Mouse (Mus musculus) MEL (cell line): Measurements from ENCODE around the gene Tbc1d13. TPM values are rescaled to one million over a fixed set of nuclear protein-coding genes. Genes with fewer than 3 reads are reported as not detected.
A peak's percentile ranks its signal among the peaks of the same experiment; 100 is the strongest.

ENCODE experiments used
- DNase-seq: peaks from one replicate; pipeline ENCODE4 v3.0.0; 2011; ENCODE audit warnings: low read depth, low spot score
- H3K27ac ChIP-seq: 2 replicates; pipeline ENCODE4 v1.5.1; 2012; ENCODE audit warnings: low read depth, mild to moderate bottlenecking, control low read depth, low read length, moderate library complexity; ENCODE audit not compliant: control insufficient read depth
- H3K27me3 ChIP-seq, 2 experiments: fragments of 150-350 bp in 1 of 2; sonication (generic) in 1 of 2; 2 replicates each; pipeline ENCODE4 v1.6.1; 2012; ENCODE audit warnings: low read length in 2 of 2, mild to moderate bottlenecking in 2 of 2, improper control_type of control experiment in 1 of 2, moderate library complexity in 1 of 2; ENCODE audit not compliant: insufficient read depth in 2 of 2, control insufficient read depth in 1 of 2
- H3K36me3 ChIP-seq, 2 experiments: 2 replicates each; pipeline ENCODE4 v1.6.1; 2012 to 2014; ENCODE audit warnings: low read length in 2 of 2, improper control_type of control experiment in 1 of 2, inconsistent platforms in 1 of 2, mild to moderate bottlenecking in 1 of 2; ENCODE audit not compliant: insufficient read depth in 2 of 2, control insufficient read depth in 1 of 2
- H3K4me1 ChIP-seq, 2 experiments: fragments of 150-350 bp in 1 of 2; sonication (generic) in 1 of 2; 2 replicates each; pipeline ENCODE4 v1.6.1; 2012; ENCODE audit warnings: low read length in 2 of 2, improper control_type of control experiment in 1 of 2, mild to moderate bottlenecking in 1 of 2; ENCODE audit not compliant: insufficient read depth in 2 of 2, control insufficient read depth in 1 of 2
- H3K4me3 ChIP-seq, 2 experiments: fragments of 150-350 bp in 1 of 2; sonication (generic) in 1 of 2; 2 replicates each; pipeline ENCODE4 v1.5.1; 2012; ENCODE audit warnings: low read depth in 2 of 2, low read length in 2 of 2, mild to moderate bottlenecking in 2 of 2, moderate library complexity in 2 of 2, control low read depth in 1 of 2, improper control_type of control experiment in 1 of 2; ENCODE audit not compliant: control insufficient read depth in 1 of 2, insufficient read depth in 1 of 2
- H3K79me2 ChIP-seq: 2 replicates; pipeline ENCODE4 v1.6.1; 2012; ENCODE audit warnings: mild to moderate bottlenecking, low read length, moderate library complexity; ENCODE audit not compliant: control insufficient read depth, poor library complexity, insufficient read depth
- H3K9ac ChIP-seq: 2 replicates; pipeline ENCODE4 v1.6.1; 2012; ENCODE audit warnings: low read depth, mild to moderate bottlenecking, control low read depth, low read length, moderate library complexity; ENCODE audit not compliant: control insufficient read depth, poor library complexity, severe bottlenecking
- H3K9me3 ChIP-seq: fragments of 150-350 bp; sonication (generic); replicated peaks from 2 replicates; pipeline ENCODE4 v1.6.1; 2012; ENCODE audit warnings: mild to moderate bottlenecking, low read length, improper control_type of control experiment, moderate library complexity; ENCODE audit not compliant: insufficient read depth
- BHLHE40 ChIP-seq: IDR thresholded peaks from 2 replicates; pipeline ENCODE4 v1.6.1; 2012; ENCODE audit warnings: low read depth, mild to moderate bottlenecking, inconsistent platforms, low read length, improper control_type of control experiment, borderline replicate concordance
- CHD2 ChIP-seq: IDR thresholded peaks from 2 replicates; pipeline ENCODE4 v1.6.1; 2011; ENCODE audit warnings: low read length, improper control_type of control experiment
- CTCF ChIP-seq, 3 experiments: IDR thresholded peaks in 2 of 3; conservative IDR thresholded peaks in 1 of 3; 2 replicates each; pipeline ENCODE4 v1.5.1; 2011 to 2012; ENCODE audit warnings: low read length in 3 of 3, low read depth in 2 of 3, mild to moderate bottlenecking in 2 of 3, improper control_type of control experiment in 1 of 3, inconsistent platforms in 1 of 3, mixed read lengths in 1 of 3, moderate library complexity in 1 of 3; ENCODE audit not compliant: control insufficient read depth in 1 of 3, insufficient read depth in 1 of 3, poor library complexity in 1 of 3, severe bottlenecking in 1 of 3
- ELF1 ChIP-seq: IDR thresholded peaks from 2 replicates; pipeline ENCODE4 v1.6.1; 2014; ENCODE audit warnings: low read depth, mild to moderate bottlenecking, inconsistent platforms, low read length, improper control_type of control experiment, moderate library complexity
- EP300 ChIP-seq, 2 experiments: IDR thresholded peaks; 2 replicates each; pipeline ENCODE4 v1.6.1; 2011; ENCODE audit warnings: improper control_type of control experiment in 2 of 2, low read length in 2 of 2, low read depth in 1 of 2, mild to moderate bottlenecking in 1 of 2
- ETS1 ChIP-seq: IDR thresholded peaks from 2 replicates; pipeline ENCODE4 v1.6.1; 2012; ENCODE audit warnings: low read depth, mild to moderate bottlenecking, inconsistent platforms, low read length, improper control_type of control experiment, moderate library complexity
- JUND ChIP-seq: IDR thresholded peaks from 2 replicates; pipeline ENCODE4 v1.6.1; 2011; ENCODE audit warnings: low read depth, mild to moderate bottlenecking, improper control_type of control experiment, low read length
- MAX ChIP-seq: IDR thresholded peaks from 2 replicates; pipeline ENCODE4 v1.6.1; 2011; ENCODE audit warnings: low read length, improper control_type of control experiment
- MAZ ChIP-seq: IDR thresholded peaks from 2 replicates; pipeline ENCODE4 v1.6.1; 2012; ENCODE audit warnings: low read depth, mild to moderate bottlenecking, inconsistent platforms, low read length, improper control_type of control experiment
- MXI1 ChIP-seq: IDR thresholded peaks from 2 replicates; pipeline ENCODE4 v1.6.1; 2011; ENCODE audit warnings: mild to moderate bottlenecking, low read depth, low read length, improper control_type of control experiment
- NRF1 ChIP-seq: IDR thresholded peaks from 2 replicates; pipeline ENCODE4 v1.6.1; 2014; ENCODE audit warnings: low read depth, mild to moderate bottlenecking, inconsistent platforms, low read length, improper control_type of control experiment, moderate library complexity; ENCODE audit not compliant: poor library complexity, insufficient read depth, severe bottlenecking
- RAD21 ChIP-seq: IDR thresholded peaks from 2 replicates; pipeline ENCODE4 v1.6.1; 2011; ENCODE audit warnings: mild to moderate bottlenecking, low read depth, low read length, improper control_type of control experiment
- RCOR1 ChIP-seq: IDR thresholded peaks from 2 replicates; pipeline ENCODE4 v1.6.1; 2012; ENCODE audit warnings: low read depth, mild to moderate bottlenecking, inconsistent platforms, low read length, improper control_type of control experiment
- SMC3 ChIP-seq: IDR thresholded peaks from 2 replicates; pipeline ENCODE4 v1.6.1; 2011; ENCODE audit warnings: low read depth, low read length, improper control_type of control experiment
- ZNF384 ChIP-seq: IDR thresholded peaks from 2 replicates; pipeline ENCODE4 v1.6.1; 2012; ENCODE audit warnings: low read depth, mild to moderate bottlenecking, inconsistent platforms, low read length, improper control_type of control experiment
- polyA plus RNA-seq, 2 experiments: library from polyadenylated mRNA; stranded (reverse) in 1 of 2; unstranded in 1 of 2; fragments of >175 nt in 1 of 2; fragments of >200 nt in 1 of 2; gene quantifications; 2 replicates each; pipeline versions ENCODE4 v1.2.1 to v1.2.4; 2012; ENCODE audit warnings: low replicate concordance in 2 of 2, low read depth in 1 of 2; ENCODE audit not compliant: insufficient read length in 2 of 2, insufficient read depth in 1 of 2, missing spikeins in 1 of 2
- total RNA-seq: library from RNA; depleted of rRNA; stranded (reverse); fragments of 300-350 nt; gene quantifications from 2 replicates; pipeline ENCODE4 v1.2.3, GENCODE M21; 2012

The Tbc1d13 gene
- total and polyA plus RNA-seq, 3 experiments, result 62.4 to 78.5 TPM; not detected in 1

DNA sequence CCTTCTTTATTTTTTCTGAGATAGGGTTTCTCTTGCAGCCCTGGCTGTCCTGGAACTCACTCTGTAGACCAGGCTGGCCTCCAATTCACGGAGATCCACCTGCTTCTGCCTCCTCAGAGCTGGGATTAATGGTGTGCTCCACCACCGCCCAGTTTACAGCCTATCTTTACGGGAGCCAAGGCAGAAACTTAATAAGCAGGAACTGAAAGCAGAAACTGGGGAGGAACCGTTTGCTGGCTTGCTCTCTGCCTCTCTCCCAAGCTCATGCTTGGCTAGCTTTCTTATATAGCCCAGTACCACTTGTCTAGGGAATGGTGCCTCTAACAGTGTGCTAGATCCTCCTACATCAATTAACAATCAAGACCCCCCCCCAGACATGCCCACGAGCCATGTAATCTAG, 49.4 kb upstream of the Tbc1d13 start:
- DNase-seq, result no peak
- H3K79me2 ChIP-seq, result no peaks in the 10 kb centered on the region
- no peak for TF ChIP-seq ZNF384
- no peak for TF ChIP-seq JUND
- TF ChIP-seq MAZ, result no peak
- no peak for TF ChIP-seq NRF1
- H3K36me3 ChIP-seq, result no peaks in the 10 kb centered on the region
- no peak overlapping the region for H3K27ac ChIP-seq
- H3K4me3 ChIP-seq, result no peak overlapping the region
- no peaks in the 10 kb centered on the region for H3K27me3 ChIP-seq
- H3K9ac ChIP-seq, result no peak overlapping the region
- H3K4me1 ChIP-seq, result no peaks in the 10 kb centered on the region
- H3K9me3 ChIP-seq, result no peaks in the 10 kb centered on the region

DNA sequence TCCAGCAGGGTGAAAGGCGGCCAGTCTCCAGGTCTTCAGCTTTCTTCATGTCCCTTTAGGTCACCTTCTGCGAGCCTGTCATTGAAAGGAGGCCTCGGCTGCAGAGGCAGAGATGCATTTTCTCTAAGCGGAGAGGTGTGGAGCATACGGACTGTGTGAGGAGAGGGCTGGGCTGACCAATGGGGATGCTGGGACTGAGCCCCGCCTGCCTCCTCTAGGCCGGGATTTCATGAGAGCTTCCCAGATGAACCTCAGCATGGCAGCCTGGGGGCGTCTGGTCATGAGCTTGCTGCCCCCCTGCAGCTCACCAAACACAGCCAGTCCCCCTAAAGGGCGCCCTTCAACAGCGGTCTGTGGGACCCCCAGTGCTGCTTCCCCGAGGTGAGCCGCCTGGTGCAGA, 48.9 kb upstream of the Tbc1d13 start:
- H3K36me3 ChIP-seq, result no peaks in the 10 kb centered on the region
- H3K79me2 ChIP-seq, result no peaks in the 10 kb centered on the region
- no peaks in the 10 kb centered on the region for H3K4me1 ChIP-seq
- DNase-seq, result no peak
- H3K27ac ChIP-seq, result no peak overlapping the region
- no peaks in the 10 kb centered on the region for H3K27me3 ChIP-seq
- no peak for TF ChIP-seq ELF1
- no peak for TF ChIP-seq CHD2
- no peak for TF ChIP-seq MXI1
- TF ChIP-seq JUND, result no peak
- no peak for TF ChIP-seq RAD21
- TF ChIP-seq BHLHE40, result no peak
- TF ChIP-seq RCOR1, result no peak
- TF ChIP-seq MAX, result no peak
- TF ChIP-seq ETS1, result no peak
- H3K9me3 ChIP-seq, result no peaks in the 10 kb centered on the region
- H3K4me3 ChIP-seq, result no peak overlapping the region
- no peak overlapping the region for H3K9ac ChIP-seq

DNA sequence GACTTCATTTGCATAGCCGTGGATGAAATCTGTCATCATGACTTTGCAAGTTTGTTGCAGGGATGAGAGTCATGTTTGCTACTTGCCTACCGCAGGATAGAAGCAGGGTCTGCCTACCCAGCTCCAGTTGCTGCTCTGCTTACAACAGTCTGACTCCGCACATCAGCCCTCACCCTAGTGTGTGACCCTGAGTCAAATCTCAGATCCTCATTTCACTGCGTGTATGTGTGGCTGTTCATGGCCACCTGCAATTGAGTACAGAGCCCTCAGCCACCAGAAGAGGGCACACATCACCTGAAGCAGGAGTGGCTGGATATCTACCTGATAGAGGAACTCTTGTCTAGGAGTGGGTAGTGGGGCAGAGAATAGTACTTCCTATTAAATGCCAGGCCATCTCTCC, 46.2 kb upstream of the Tbc1d13 start:
- H3K27ac ChIP-seq, result no peak overlapping the region
- H3K4me1 ChIP-seq, result no peaks in the 10 kb centered on the region
- no peak for DNase-seq
- no peaks in the 10 kb centered on the region for H3K27me3 ChIP-seq
- no peaks in the 10 kb centered on the region for H3K36me3 ChIP-seq
- H3K9ac ChIP-seq, result no peak overlapping the region
- no peaks in the 10 kb centered on the region for H3K79me2 ChIP-seq
- peak; percentile 22; the same call in 1 of the 2 replicates for TF ChIP-seq SMC3
- TF ChIP-seq EP300 (IDR thresholded peaks at IDR 0.05; ENCODE audit: low read depth in 1 of 2, low read length in 2 of 2), result no peak
- peak in 2 of 3 experiments; percentile 28 to 33; a peak in 4 of 6 replicates for TF ChIP-seq CTCF (IDR thresholded peaks at IDR 0.05 in 2 of 3, conservative IDR thresholded peaks at IDR 0.05 in 1 of 3; ENCODE audit: control insufficient read depth in 1 of 3, insufficient read depth in 1 of 3, low read depth in 2 of 3, low read length in 3 of 3, poor library complexity in 1 of 3, severe bottlenecking in 1 of 3)
- no peaks in the 10 kb centered on the region for H3K9me3 ChIP-seq
- no peak overlapping the region for H3K4me3 ChIP-seq
